Mouse (Mus musculus) kidney, embryonic 16.5 days (tissue): ENCODE results near the gene Lipo3. TPM values are rescaled to one million over a fixed set of nuclear protein-coding genes. Genes with fewer than 3 reads are reported as not detected.
"Not testable (repeated sequence)": the region's sequence is repeated elsewhere in the genome, so short reads cannot be mapped to it uniquely, and the experiment has no call there.

Experiments
- ATAC-seq: fragments of 200-750 bp; cut with Nextera tagmentation; 2 replicates; pipeline ENCODE4 v1.8.0; 2017; ENCODE audit warnings: moderate TSS enrichment; ENCODE audit not compliant: low FRiP score, low TSS enrichment
- H3K27ac ChIP-seq: fragments of 300-500 bp; sonication (generic); 2 replicates; pipeline ENCODE4 v1.5.1; 2014; ENCODE audit warnings: low read length
- H3K27me3 ChIP-seq: fragments of 300-500 bp; sonication (generic); 2 replicates; pipeline ENCODE4 v1.6.1; 2014; ENCODE audit warnings: low read length, control low read depth, mixed read lengths; ENCODE audit not compliant: insufficient read depth
- H3K36me3 ChIP-seq: fragments of 300-500 bp; sonication (generic); 2 replicates; pipeline ENCODE4 v1.6.1; 2014; ENCODE audit warnings: low read length, control low read depth, mixed read lengths; ENCODE audit not compliant: insufficient read depth
- H3K4me1 ChIP-seq: fragments of 300-500 bp; sonication (generic); 2 replicates; pipeline ENCODE4 v1.6.1; 2014; ENCODE audit warnings: low read length, control low read depth, mixed read lengths; ENCODE audit not compliant: insufficient read depth
- H3K4me2 ChIP-seq: fragments of 300-500 bp; sonication (generic); replicated peaks from 2 replicates; pipeline ENCODE4 v1.6.1; 2014; ENCODE audit warnings: low read depth, low read length
- H3K4me3 ChIP-seq: fragments of 300-500 bp; sonication (generic); 2 replicates; pipeline ENCODE4 v1.5.1; 2014; ENCODE audit warnings: mild to moderate bottlenecking, low read length
- H3K9ac ChIP-seq: fragments of 300-500 bp; sonication (generic); replicated peaks from 2 replicates; pipeline ENCODE4 v1.6.1; 2014; ENCODE audit warnings: low read length
- H3K9me3 ChIP-seq: fragments of 300-500 bp; sonication (generic); 2 replicates; pipeline ENCODE4 v1.6.1; 2016; ENCODE audit warnings: low read length, control low read depth
- WGBS: fragments of 180-500 bp; shearing (Covaris S2); extraction: QIAGEN DNeasy Blood & Tissue Kit; methylation state at CpG from one replicate; pipeline ENCODE4 v1.1.7; 2014; 5-methylcytosine and 5-hydroxymethylcytosine counted together
- polyA plus RNA-seq: library from polyadenylated mRNA; unstranded; fragments of >200 nt; fragmentation: Nextera tagmentation; extraction: Ambion mirVana; gene quantifications from 2 replicates; pipeline ENCODE4 v1.2.1, GENCODE M21; 2015

Gene Lipo3
- 16.5 and 17.8 TPM in 2 replicates for polyA plus RNA-seq

- not testable (repeated sequence) for H3K9ac ChIP-seq, H3K36me3 ChIP-seq, H3K4me3 ChIP-seq, H3K27ac ChIP-seq, H3K4me1 ChIP-seq, H3K9me3 ChIP-seq, H3K27me3 ChIP-seq
- ATAC-seq, result peak; percentile 89
- 0 out of 2 replicates have a peak within 1 kb of the TSS, but pooled peaks have one; percentile 21 for H3K4me2 ChIP-seq
- WGBS, result 45% methylated on average over 11 of the region's 41 CpGs
Observed at GRCm38 (mm10) chr19:33761287-33762086, at the start of gene Lipo3. Gene Lipo3, minus strand, starts transcription at chr19:33761951.

- ATAC-seq, H3K9ac ChIP-seq, H3K4me2 ChIP-seq, H3K9me3 ChIP-seq, H3K27ac ChIP-seq, H3K36me3 ChIP-seq, H3K4me1 ChIP-seq, H3K4me3 ChIP-seq, H3K27me3 ChIP-seq: not testable (repeated sequence)
Observed at GRCm38 (mm10) chr19:33787359-33787758, 25.6 kb upstream of the Lipo3 start, which contains the start of gene Lipo1. Gene Lipo1, minus strand, starts transcription at chr19:33787459.

GRCm38 (mm10) chr19:33786576-33787277, 25.0 kb upstream of the Lipo3 start:
- no peak overlapping the region for H3K9ac ChIP-seq
- H3K27ac ChIP-seq, result no peak overlapping the region
- WGBS, result 88% methylated on average over 12 of the region's 12 CpGs
- no peaks in the 10 kb centered on the region for H3K27me3 ChIP-seq
- no peaks in the 10 kb centered on the region for H3K9me3 ChIP-seq
- ATAC-seq, result no peak
- no peak overlapping the region for H3K4me2 ChIP-seq
- H3K36me3 ChIP-seq, result no peaks in the 10 kb centered on the region
- H3K4me3 ChIP-seq, result no peak overlapping the region
- H3K4me1 ChIP-seq, result no peaks in the 10 kb centered on the region

GRCm38 (mm10) chr19:33751259-33751658, 10.5 kb downstream of the Lipo3 start, which contains the start of gene Lipo2:
Gene Lipo2, minus strand, starts transcription at chr19:33751359.
- not testable (repeated sequence) for H3K36me3 ChIP-seq, H3K4me2 ChIP-seq, ATAC-seq, H3K9ac ChIP-seq, H3K4me3 ChIP-seq, H3K9me3 ChIP-seq, H3K27ac ChIP-seq, H3K27me3 ChIP-seq, H3K4me1 ChIP-seq
- WGBS, result 94% methylated on average over 1 of the region's 1 CpGs

- not testable (repeated sequence) for H3K9me3 ChIP-seq, H3K27ac ChIP-seq, H3K36me3 ChIP-seq, ATAC-seq, H3K9ac ChIP-seq, H3K4me2 ChIP-seq, H3K4me3 ChIP-seq, H3K27me3 ChIP-seq, H3K4me1 ChIP-seq
Observed at GRCm38 (mm10) chr19:33625152-33625551, 136.6 kb downstream of the Lipo3 start, which contains the start of gene Gm8978. Gene Gm8978, minus strand, starts transcription at chr19:33625252.

- Histone ChIP-seq H3K9ac (peak overlapping the region; percentile 55), H3K4me2 (peak overlapping the region; percentile 55), H3K4me3 (peak overlapping the region; percentile 44)
- not testable (repeated sequence) for H3K9me3 ChIP-seq, H3K36me3 ChIP-seq, H3K27me3 ChIP-seq, H3K27ac ChIP-seq, H3K4me1 ChIP-seq
- 12% methylated on average over 8 of the region's 38 CpGs for WGBS
- ATAC-seq, result peak; percentile 99
Observed at GRCm38 (mm10) chr19:33589626-33590302, 172.0 kb downstream of the Lipo3 start.

- H3K4me1 ChIP-seq, H3K27ac ChIP-seq, ATAC-seq, H3K36me3 ChIP-seq, H3K9me3 ChIP-seq, H3K27me3 ChIP-seq, H3K9ac ChIP-seq, H3K4me3 ChIP-seq, H3K4me2 ChIP-seq: not testable (repeated sequence)
- WGBS, result 86% methylated on average over 5 of the region's 5 CpGs
Observed at GRCm38 (mm10) chr19:33568551-33568950, 193.2 kb downstream of the Lipo3 start.

- Histone ChIP-seq H3K4me3 (no peak within 1 kb of the TSS), H3K27ac (no peak within 1 kb of the TSS), H3K4me1 (no peaks in the 10 kb centered on the region), H3K4me2 (no peak within 1 kb of the TSS), H3K9ac (no peak within 1 kb of the TSS), H3K36me3 (no peaks in the 10 kb centered on the region), H3K27me3 (no peaks in the 10 kb centered on the region), H3K9me3 (no peaks in the 10 kb centered on the region)
- no peak for ATAC-seq
Observed at GRCm38 (mm10) chr19:33517680-33518079, 244.1 kb downstream of the Lipo3 start, which contains the start of gene Lipo4. Gene Lipo4, minus strand, starts transcription at chr19:33517780.
